Mouse (Mus musculus) cerebral cortex, adult 2 months (tissue): ENCODE measurements around the gene Mical3.

ENCODE experiments used
- WGBS: fragments of 180-500 bp; shearing (Covaris S2); methylation state at CpG from one replicate; pipeline ENCODE4 v1.1.7; 2018; 5-methylcytosine and 5-hydroxymethylcytosine counted together

Mical3 gene

DNA sequence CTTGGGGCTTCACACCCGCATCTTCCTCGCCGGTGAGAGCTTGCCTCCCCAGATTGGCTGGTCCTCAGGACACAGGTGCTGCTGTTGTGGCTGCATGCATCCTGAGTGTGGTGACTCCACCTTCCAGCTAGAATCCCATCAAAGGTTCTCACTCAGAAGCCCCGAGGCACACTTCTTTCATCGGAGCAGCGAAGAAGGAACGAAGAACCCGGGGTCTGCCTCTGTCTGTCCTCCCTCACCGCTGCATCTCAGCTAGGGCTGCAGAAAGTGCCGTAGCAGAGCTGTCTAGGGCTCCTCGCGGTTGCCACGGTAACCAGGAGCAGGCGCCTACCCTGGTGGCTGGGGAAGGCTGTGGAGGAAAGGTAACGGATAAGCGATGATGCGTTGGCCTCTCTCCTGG is at the start of gene Mical3:
Gene Mical3, minus strand, starts transcription at position 227 of the 400 bp plus-strand sequence.
- WGBS = 2% methylated on average over 17 of the region's 17 CpGs

DNA sequence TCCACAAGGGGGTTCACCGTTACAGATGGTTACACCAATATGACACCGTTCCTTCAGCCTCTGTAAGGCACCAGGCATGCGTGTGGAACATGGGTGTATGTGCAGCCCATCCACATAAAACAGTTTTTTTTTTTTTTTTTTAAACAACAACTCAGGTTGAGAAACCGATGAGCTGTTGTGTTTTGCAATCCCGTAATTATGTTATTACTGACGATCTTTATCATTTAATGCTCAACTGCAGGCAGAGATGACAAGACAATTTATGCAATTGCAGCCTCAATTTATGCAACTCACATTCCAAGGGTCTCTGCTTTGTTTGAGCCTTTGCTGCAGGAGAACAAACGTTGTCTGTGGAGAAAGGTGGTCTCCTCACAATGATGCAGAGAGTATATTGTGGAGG is 49.0 kb upstream of the Mical3 start:
- WGBS = 74% methylated on average over 7 of the region's 7 CpGs

DNA sequence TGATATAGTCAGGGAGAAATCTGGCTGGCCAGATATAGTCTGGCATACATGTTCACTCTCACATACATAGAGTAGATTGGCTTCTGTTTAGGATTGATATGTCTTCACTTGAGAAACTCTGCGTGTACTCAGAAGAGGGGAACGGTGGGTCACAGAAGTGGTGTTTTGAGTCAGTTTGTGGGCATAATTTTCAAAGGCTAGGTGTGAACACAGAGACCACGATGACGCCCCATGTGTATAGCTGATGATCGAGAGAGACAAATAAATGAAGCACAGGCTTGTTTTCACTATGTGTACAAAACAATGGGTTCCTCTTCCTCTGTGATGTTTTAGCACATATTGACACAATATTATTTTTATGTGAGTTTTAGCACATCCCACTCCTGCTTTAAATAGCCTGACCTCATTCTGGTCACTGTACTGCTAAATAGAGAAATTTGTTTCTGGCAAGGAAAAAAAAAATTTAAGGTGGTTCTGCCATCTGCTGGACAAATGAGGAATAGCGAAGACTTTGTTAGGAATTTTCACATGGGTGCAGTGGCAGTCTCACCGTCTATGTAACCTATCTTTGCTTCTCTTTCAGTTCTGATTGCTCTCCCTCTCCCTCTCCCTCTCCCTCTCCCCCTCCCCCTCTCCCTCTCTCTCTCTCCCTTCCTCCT is 48.0 kb upstream of the Mical3 start:
- 32% methylated on average over 7 of the region's 7 CpGs for WGBS

DNA sequence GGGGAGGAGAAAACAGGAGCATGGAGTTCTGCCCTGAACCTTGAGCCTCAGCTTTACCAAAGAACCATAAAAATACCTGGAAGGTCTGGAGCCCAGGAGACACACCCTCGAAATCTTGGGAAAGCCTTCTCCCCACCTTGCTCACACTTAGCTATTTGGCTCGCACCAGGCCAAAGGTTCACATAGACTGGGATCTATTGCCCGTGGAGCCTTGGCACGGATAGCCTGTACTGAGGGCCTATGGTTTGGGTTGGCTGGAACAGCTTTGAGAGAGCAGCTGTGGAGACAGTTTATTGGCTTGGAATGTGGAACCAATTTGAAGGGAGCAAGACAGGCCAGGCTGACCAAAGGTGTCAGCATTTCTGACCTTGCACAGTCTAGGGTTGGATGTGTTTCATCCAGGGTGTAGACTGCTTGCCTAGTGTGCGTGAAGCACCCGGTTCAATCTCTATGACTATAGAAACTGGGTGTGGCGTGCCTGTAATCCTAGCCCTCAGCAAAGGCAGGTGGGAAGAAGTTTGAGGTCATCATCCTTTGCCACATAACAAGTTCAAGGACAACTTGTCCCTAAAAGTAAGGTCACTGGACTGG is 46.4 kb upstream of the Mical3 start:
- WGBS = 86% methylated on average over 7 of the region's 7 CpGs

DNA sequence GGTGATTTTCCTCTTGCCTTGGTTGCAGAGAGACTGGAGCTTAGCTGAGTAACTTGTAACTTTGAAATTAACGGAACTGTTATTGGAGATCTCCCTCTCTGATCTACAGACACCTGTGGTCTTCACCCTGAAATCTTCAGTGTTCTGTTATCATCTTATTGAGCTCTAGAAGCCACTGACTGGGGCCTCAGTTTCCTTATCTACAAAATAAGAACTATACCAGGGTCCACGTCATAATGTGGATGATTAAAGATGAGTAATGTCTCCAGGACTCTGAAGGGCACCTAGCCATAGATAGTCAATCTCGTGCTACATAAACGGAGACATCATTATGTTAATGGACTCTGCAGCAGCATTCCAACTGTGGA is 45.9 kb upstream of the Mical3 start:
- WGBS = 91% methylated on average over 4 of the region's 4 CpGs

DNA sequence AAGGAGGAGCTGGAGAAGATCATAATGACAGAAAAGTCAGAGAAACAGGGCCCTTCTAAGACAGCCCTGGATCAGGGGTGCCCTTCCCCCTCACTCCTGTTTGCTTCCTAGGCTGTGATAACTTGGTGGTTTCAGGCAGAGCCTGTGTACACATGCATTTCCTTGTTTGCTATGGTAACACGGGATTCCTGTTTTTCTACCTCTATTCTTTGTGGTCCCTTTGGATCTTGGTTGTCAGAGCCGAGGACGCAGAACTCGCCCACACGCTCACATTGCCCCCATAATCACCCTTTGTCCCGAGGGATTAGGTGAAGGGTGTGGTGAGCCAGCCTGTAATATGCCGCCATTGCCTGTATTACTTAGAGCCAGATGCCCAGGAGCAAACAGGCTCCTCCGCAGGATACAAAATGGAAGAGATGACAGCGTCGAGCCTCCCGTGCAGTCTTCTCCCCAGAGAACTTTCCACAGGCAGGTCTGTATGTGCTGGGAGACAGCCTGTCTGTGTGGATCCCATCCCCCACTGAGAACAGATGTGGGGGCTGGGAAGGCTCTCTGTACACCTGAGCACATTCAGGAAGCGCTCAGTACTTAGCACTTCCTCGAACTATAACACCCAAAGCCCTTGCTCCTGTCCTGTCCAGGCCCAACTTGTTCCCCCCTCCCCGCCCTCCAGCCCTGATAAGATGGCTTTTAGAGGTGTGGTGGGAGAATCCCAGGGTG is 45.4 kb upstream of the Mical3 start:
- 55% methylated on average over 14 of the region's 14 CpGs for whole genome bisulfite sequencing

DNA sequence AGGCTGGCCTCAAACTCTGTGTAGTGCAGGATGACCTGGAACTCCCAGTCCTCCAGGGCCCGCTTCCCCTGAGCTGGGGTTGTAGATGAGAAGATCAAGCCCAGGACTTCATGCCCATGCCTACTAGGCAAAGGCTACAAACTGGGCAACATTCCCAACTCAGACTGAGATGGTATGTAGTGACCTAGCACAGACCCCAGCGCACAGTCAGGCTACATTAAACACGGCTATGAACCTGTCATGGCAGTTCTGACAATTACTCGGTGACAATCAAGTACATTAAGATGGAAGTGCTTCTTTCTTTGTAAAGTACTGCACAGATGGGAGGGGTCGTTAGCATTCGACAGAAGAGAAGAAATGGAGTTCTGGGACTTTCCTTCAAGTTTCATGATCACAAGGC is 44.0 kb upstream of the Mical3 start:
- WGBS = 92% methylated on average over 6 of the region's 6 CpGs

DNA sequence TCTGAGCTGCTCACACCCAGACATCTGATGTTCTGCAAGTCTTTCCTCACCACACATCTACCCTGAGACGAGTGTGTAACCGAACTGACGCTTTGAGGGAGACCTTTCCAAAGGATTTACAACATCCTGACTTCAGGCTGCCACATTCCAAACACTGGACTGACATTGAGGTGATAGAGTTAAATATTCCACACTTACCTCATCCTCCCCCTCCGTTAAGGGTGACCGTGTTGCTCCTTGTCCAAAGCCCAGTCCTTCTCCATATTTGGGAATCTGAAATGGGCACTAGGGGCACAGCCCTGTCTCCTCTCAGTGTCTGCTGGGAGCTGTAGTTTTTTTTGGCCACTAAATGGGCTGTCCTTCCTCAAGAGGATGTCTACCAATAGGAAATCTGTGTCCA is 42.7 kb upstream of the Mical3 start:
- 84% methylated on average over 5 of the region's 5 CpGs for WGBS

DNA sequence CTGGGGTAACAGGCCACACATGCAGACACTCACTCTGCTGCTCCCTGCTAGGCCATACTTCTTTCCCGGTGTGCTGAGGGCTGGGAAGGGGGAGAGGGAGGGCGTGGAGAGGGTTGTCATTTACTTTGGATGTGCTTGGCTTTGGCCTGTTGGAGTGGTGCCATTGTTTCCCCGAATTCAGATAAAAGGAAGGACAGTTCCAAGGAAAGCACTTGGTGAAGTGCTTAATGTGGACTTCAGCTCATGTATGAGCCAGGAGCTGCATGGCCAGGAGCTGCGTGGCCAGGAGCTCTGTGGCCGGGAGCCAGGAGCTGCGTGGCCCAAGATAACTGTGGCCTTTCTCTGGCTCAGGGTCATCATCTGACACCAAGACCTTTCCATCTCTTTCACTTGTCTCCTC is 40.3 kb upstream of the Mical3 start:
- WGBS = 82% methylated on average over 6 of the region's 6 CpGs

DNA sequence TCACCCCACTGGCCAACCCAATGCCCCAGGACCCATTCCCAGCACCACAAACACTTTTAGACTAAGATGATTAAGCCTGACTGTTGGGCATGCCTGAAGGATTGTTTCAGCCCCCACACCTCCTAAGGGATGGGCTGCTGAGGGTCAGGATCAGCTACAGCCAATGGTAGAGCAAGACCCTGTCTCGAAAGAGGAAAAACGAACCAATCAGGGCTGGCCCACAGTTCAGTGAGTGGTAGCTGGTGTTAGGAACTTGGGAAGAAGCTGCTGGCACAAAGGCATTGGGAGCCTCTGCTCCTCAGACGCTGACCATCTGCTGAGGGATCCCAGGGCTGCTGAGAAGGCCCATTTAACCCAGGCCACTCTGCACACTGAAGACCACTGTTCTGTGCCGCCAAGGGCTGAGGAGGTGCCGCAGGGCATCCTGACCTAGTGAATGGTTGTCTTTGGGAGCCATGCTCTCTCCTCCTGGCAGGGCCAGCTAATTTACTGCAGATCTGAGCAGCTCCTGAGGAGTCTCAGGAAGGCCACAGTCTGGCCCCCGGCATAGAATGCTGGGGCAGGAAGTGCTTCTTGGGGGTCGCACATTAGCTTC is 36.7 kb upstream of the Mical3 start:
- 78% methylated on average over 7 of the region's 7 CpGs for WGBS

DNA sequence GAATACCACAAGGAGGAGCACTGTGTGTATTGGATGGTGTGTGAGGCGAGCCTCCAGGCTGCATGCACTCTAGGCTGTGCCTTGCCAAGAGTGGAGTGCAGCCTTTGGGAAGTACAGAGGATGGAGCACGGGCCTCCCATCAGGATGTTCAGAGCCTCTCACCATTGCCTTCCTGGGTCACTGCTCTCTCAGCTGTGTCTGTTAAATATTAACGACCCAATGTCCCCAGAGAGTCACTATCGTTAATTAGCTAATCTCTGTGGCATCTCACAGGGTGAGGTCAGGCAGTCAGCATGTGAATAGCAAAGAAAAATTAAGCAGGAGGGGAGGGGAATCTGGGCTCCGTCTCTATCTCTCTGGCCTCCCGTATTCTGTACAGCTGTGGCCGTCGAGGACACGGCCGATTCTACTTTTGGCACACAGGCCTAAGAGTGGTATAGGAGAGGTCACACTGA is 35.3 kb upstream of the Mical3 start:
- WGBS = 78% methylated on average over 10 of the region's 10 CpGs

DNA sequence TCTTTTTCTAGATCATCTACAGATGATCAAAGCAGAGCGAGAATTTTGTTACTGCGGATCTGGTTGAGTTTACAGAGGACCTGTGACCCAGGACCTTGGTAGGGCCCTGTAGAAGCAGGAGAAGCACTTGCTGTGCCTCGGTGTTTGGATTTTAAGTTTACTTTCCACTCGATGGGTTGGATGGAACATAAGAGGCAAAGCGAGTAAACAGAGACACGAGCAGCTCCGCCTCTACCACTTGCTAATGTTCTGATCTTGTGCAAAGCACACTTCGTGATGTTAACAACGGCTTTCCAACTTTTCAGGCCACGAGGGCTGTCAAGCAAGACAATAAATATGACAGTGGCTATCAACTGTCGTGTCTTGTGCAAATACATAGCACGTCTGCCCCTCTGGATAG is 31.8 kb upstream of the Mical3 start:
- WGBS = 95% methylated on average over 12 of the region's 12 CpGs

DNA sequence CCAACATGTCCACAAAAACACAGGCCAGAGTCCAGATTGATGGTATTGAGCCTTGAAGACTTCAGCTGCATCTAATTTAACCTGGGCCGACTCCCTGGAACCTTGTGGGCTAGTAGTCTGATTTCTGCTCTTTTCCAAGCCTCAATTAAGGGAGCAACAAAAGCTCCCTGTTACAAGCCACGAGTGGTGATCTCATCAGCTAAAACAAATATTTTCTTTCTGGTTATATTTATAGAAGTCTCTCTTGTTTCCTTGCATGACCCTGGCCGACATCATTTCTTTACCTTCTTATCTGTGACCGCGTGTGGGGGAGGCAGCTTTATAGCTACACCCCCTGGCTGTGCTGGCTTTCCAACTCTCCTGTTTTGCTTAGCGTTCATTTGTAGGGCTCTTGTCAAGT is 29.3 kb upstream of the Mical3 start:
- WGBS = 66% methylated on average over 6 of the region's 6 CpGs

DNA sequence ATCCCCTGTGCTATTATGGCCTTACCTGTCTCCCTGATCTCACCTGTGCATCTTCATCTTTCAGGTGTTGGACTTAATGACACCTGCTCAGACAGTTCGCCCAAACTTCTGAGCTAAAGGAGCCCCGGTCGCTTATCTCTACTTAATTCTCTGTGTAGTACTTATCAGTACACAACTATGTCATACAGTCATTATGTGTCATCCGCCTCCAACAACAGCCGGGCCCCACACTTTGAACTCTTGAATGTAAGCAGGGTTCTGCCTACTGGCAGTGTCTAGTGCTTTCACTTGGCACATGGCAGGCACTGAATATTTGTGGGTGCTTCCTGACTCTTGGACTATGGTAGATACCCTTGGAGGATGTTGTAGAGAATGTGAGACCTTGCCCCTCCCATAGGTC is 28.8 kb upstream of the Mical3 start:
- WGBS = 94% methylated on average over 5 of the region's 5 CpGs

DNA sequence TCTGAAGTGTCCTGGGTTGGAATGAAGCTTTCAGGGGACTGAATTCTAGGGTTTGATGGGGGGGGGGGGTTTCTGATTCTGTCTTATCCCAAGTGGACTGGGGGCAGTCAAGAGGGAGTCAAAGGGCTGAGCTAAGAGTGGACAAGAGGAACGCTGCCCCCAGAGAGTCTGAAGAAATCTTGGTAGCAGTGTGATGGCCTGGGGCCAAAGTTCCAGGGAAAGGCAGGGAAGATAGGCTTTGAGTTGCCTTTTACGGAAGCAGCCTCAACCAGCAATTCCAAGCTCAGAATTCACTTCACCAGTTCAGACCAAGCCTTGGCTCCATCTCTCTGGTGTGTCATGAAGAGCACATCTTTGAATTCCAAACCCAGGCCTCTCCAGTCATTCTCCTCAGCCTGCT is 25.2 kb upstream of the Mical3 start:
- WGBS = 72% methylated on average over 2 of the region's 2 CpGs

DNA sequence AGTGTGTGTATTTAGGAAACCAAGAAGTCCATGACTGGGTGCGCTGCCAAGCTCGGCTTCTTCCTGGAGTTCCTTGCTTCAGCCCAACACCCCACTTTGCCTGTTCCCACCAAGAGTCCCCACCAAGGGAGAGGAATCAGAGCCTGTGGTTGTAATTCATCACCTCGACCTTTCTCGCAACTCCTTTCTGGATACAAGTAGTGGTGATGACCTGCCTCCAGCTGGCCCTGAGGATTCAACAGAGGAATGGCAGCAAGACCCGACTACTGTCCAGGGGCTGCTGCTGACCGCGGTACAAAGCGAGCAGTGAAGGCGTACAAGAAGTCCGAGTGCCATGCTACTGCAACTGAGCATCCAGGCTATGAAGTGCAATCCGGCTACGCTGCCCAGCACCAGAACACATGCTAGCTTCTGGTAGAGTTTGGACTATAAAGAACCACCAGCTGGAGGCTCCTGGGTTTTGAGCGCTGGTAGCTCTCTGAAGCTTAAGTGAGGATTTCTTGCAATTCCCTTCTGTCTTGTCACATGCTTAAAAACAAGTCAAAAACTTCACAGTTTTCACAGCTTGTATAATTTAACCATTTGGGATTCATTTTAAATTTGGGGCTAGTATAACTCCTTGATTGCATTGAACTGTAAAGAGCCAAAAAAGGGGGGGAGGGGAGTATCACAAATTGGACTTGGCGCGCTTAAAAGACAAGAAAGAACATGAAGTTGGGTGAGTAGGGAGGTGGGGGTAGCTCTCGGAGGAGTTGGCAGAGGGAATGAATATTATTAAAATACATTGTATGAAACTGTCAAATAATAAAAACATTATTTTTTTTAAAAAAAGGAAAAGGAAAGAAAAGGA is 23.9 kb upstream of the Mical3 start:
- WGBS = 65% methylated on average over 16 of the region's 16 CpGs

DNA sequence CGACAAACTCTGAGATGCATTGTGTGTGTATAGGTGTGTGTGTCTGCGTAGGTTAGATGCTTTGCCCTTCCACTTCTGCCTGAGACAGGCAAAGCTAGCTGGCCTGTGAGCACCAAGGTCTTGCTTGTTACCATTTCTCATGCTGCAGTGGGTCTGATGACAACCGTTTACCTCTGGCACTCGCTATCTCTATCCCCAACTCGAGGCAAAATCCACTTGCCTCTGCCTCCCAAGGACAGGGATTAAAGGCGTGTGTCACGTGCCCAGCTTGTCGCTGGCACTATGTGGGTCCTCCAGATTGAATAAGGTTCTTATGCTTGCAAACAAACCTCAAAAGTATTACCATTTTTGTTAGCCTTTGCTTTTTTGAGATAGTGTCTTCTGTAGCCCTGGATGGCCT is 22.4 kb upstream of the Mical3 start:
- 86% methylated on average over 8 of the region's 8 CpGs for WGBS

DNA sequence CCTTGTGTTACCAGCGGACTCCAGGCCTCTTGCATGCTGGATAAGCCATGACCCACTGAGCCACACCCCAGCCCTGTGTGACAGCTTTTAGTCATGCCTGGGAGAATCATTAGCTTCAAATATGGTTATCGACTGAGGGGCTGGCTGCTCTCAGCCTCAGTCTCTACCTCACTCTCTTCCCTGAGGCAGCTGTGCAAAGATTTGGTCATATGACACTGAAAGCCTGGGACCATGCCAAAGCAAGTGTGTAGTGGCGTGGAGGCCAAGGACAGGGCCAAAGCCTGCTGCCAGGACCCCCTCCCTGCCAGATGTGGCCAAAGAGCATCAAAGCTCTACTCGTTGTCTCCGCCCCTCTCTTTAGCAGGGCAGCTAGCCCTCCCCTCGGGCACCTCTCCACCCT is 20.9 kb upstream of the Mical3 start:
- 61% methylated on average over 6 of the region's 6 CpGs for WGBS

DNA sequence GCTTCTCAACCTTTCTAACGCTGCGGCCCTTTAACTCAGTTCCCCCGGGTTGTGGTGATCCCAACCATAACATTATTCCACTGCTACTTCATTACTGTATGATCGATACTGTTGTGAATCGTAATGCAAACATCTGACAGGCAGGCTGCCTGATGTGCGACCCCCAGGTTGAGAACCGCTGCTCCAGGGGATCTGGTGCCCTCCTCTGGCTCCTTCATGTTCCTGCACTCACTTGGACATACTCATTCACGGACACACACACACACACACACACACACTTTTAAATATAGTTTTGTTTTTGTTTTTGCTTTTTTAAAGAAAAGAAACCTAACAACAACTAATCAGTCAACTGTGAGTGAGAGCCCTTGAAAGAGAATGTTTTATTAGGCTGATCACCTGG is 19.3 kb upstream of the Mical3 start:
- WGBS = 95% methylated on average over 8 of the region's 8 CpGs

DNA sequence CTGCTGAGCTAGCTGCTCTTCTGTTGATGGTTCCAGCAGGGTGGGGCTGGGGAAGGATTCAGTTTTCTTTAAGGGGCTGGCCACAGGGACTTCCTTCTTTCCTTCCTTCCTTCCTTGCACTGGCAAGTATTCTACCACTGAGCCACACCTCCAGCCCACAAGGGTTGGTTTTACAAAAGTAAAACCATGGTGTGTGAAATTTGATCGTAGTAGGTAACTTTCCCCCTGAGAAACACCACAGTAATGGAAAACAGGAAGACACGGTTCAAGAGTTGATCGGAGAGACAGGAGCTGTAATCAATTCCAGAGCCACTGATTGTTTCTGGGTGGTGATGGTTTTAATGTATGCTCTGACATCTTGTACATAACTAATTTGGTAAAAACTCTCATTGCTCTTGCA is 18.6 kb upstream of the Mical3 start:
- WGBS = 89% methylated on average over 3 of the region's 3 CpGs

DNA sequence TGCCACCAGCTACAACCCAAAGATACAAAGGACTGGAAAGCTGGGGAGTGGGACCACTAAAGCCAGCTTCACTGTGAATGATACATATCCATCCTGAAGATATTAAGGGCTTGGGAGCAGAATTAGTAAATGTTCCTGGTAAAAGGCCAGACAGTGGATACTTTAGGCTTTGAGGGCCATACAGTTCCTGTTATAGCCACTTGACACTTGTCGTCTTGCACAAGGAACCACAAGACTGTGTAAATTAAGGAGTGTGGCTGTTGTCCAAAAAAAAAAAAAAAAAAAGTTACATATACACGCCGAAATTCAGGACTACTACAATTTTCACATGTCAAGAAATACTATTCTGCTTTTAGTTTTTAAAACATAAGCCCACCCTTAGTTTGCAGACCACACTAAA is 17.6 kb upstream of the Mical3 start:
- 61% methylated on average over 3 of the region's 3 CpGs for WGBS

DNA sequence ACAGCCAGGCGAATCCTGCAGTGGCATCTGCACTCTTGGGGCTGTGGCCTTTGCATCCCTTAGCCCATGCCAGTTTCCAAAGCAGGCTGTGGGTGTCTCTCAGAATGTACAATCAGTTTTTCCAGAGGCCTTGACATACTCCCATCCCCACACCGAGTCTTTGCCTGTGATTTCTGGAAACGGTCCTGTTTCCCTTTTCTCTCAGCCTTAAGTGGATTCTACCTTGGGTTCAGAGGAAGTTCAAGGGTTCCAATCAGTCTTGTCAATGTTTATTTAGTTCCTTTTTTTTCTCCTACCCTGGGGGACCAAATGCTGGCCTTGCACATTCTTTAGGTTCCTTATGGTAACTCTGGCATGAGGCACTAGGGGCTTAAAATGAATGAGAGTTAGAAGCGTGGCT is 16.0 kb upstream of the Mical3 start:
- WGBS = 85% methylated on average over 4 of the region's 4 CpGs
